In the genomic region with DNA sequence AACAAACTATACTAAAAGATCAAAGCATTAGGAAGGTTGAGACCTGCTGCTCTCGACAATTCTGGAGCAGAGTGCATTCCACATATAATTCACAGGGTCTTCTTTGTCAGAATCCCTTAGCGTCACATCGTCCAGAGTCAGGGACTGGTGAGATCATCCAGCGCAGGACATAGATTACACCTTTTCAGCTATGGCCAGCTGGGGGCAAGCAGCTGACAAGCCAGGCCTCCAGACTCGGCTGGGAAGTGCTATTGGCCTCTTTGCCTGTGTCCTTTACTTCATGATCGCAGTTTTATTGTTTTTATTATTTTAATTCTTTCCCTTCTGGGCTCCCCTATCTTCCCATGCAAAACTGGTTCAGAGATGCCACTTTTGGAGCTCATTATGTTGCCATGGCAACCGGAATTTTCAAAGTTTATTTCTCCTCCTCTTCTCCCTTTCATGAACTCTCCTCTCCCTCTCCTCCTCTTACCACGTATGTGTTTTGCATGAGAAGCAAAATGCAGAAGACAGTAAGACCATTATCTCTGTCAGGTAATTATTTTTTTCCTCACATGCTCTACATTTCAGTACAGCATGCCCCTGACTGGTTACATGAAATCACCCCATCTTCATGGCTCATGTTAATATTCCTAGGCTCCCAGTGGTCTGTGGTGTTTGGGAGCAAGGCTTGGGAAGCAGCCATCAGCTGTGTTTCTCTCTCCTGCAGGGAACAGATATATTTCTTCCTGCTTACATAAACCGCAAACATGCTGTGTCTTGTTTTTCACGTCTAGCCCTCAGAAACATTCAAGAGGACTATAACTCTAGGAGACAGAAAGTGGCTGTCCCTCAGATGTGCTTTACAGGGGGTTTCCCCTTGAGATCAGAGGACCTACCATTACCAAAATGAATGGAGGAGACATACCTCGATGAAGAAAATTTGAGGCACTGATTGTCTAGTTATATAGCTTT, we compare ENCODE assay signal across 17 mouse cellular contexts.
DNase-seq lines count a peak whose midpoint lies in the region; ATAC-seq and TF ChIP-seq lines count a peak whose summit lies in the region.
"Had no signal": no experiment of that assay in that cellular context is flagged by ENCODE, and none has a peak within 500 bp of the region (broad histone marks: within the 10 kb centered on the region; RNA-seq: fewer than 3 reads in every experiment).

No protein-coding gene starts in this region.

- H3K27me3 ChIP-seq in embryonic facial prominence, embryonic 14.5 days (replicated peaks; ENCODE audit: control insufficient read depth, insufficient read depth, low read length), result no peaks in the 10 kb centered on the region
- no peaks in the 10 kb centered on the region for H3K27me3 ChIP-seq in midbrain, postnatal 0 days (ENCODE audit: insufficient read depth, low read length)
- H3K27me3 ChIP-seq: embryonic facial prominence, embryonic 15.5 days; kidney, embryonic 15.5 days had no signal

- no peak overlapping the region for H3K4me2 ChIP-seq in embryonic facial prominence, embryonic 14.5 days (ENCODE audit: low read depth, low read length)
- H3K4me2 ChIP-seq in midbrain, postnatal 0 days (ENCODE audit: low read depth, low read length, poor library complexity, severe bottlenecking), result no peak overlapping the region
- H3K4me2 ChIP-seq: embryonic facial prominence, embryonic 15.5 days; heart, embryonic 11.5 days; kidney, embryonic 15.5 days had no signal

- no peaks in the 10 kb centered on the region for H3K9me3 ChIP-seq in embryonic facial prominence, embryonic 14.5 days (ENCODE audit: control insufficient read depth, low read length)
- H3K9me3 ChIP-seq in midbrain, postnatal 0 days (ENCODE audit: low read length), result no peaks in the 10 kb centered on the region
- H3K9me3 ChIP-seq: embryonic facial prominence, embryonic 15.5 days; kidney, embryonic 15.5 days had no signal

- no peak overlapping the region for H3K4me3 ChIP-seq in embryonic facial prominence, embryonic 14.5 days (ENCODE audit: low read depth, low read length)
- no peak overlapping the region for H3K4me3 ChIP-seq in midbrain, postnatal 0 days (ENCODE audit: low read depth, low read length)
- H3K4me3 ChIP-seq: embryonic facial prominence, embryonic 15.5 days; kidney, embryonic 15.5 days had no signal

- 50% methylated on average over 11 of the region's 11 CpGs for WGBS in embryonic facial prominence, embryonic 14.5 days
- 46% methylated on average over 11 of the region's 11 CpGs for WGBS in midbrain, postnatal 0 days

- no peak overlapping the region for H3K27ac ChIP-seq in embryonic facial prominence, embryonic 14.5 days (replicated peaks; ENCODE audit: low read depth, low read length)
- peak overlapping the region; percentile 63; the same call in 1 of the 2 replicates for H3K27ac ChIP-seq in midbrain, postnatal 0 days (ENCODE audit: low read depth, low read length)
- H3K27ac ChIP-seq: embryonic facial prominence, embryonic 15.5 days; kidney, embryonic 15.5 days; liver, embryonic 14.5 days had no signal

- no peak overlapping the region for H3K9ac ChIP-seq in embryonic facial prominence, embryonic 14.5 days (ENCODE audit: low read depth, low read length)
- H3K9ac ChIP-seq in midbrain, postnatal 0 days (replicated peaks; ENCODE audit: low read length, poor library complexity, severe bottlenecking), result no peak overlapping the region
- H3K9ac ChIP-seq: embryonic facial prominence, embryonic 15.5 days; kidney, embryonic 15.5 days; liver, embryonic 14.5 days had no signal

- DNase-seq in layer of hippocampus, adult 11-12 months (ENCODE audit: low spot score), result peak; percentile 61
- no peak for DNase-seq in layer of hippocampus, postnatal 25 days (ENCODE audit: extremely low spot score in 1 of 2, low spot score in 1 of 2)
- DNase-seq in brain, embryonic 14.5 days (ENCODE audit: low read depth), result peak; percentile 52
- DNase-seq in embryonic facial prominence, embryonic 14.5 days (ENCODE audit: low spot score), result peak; percentile 7
- DNase-seq in midbrain, postnatal 0 days (ENCODE audit: low spot score), result peak; percentile 60
- no peak for DNase-seq in gastrocnemius, adult 8-10 months (ENCODE audit: low spot score in 2 of 2)
- DNase-seq in cerebellum, adult 9-10 months, result no peak
- DNase-seq: adrenal gland, adult 2 months; cerebellum, adult 11-12 months; gastrocnemius, postnatal 10 days; lung, postnatal 4 days had no signal

- no peak for ATAC-seq in embryonic facial prominence, embryonic 14.5 days (ENCODE audit: low read depth)
- ATAC-seq in midbrain, postnatal 0 days (ENCODE audit: low FRiP score), result no peak
- no peak for ATAC-seq in megakaryocyte progenitor cell, adult 5-6 weeks (replicated peaks; ENCODE audit: poor library complexity)
- ATAC-seq: Patski had no signal

- H3K4me1 ChIP-seq in embryonic facial prominence, embryonic 14.5 days (ENCODE audit: control insufficient read depth, insufficient read depth, low read length), result peaks cover 8% of the 10 kb centered on the region; the same call in 1 of the 2 replicates
- peaks cover 18% of the 10 kb centered on the region; the same call in 1 of the 2 replicates for H3K4me1 ChIP-seq in midbrain, postnatal 0 days (ENCODE audit: insufficient read depth, low read length)
- H3K4me1 ChIP-seq: kidney, embryonic 15.5 days had no signal

- no peaks in the 10 kb centered on the region for H3K36me3 ChIP-seq in embryonic facial prominence, embryonic 14.5 days (ENCODE audit: control insufficient read depth, insufficient read depth, low read length)
- H3K36me3 ChIP-seq in midbrain, postnatal 0 days (ENCODE audit: insufficient read depth, low read length), result no peaks in the 10 kb centered on the region
- H3K36me3 ChIP-seq: embryonic facial prominence, embryonic 15.5 days; kidney, embryonic 15.5 days had no signal

- no peak for TF ChIP-seq CTCF in brain, embryonic 14.5 days (IDR thresholded peaks at IDR 0.05; ENCODE audit: borderline replicate concordance, extremely low read depth, insufficient read depth, insufficient read length)
- TF ChIP-seq CTCF in midbrain, postnatal 0 days (IDR thresholded peaks at IDR 0.05), result no peak

- TF ChIP-seq POLR2A in brain, embryonic 14.5 days (IDR thresholded peaks at IDR 0.05; ENCODE audit: borderline replicate concordance, extremely low read depth, insufficient read depth, insufficient read length, poor library complexity, severe bottlenecking), result no peak

Comparison
In these comparisons a context has a peak if more than half of its experiments do, and no peak if none do; other contexts are left out.
1. DNase-seq: peak in layer of hippocampus, adult 11-12 months (single experiment), brain, embryonic 14.5 days (single experiment), embryonic facial prominence, embryonic 14.5 days (single experiment) and midbrain, postnatal 0 days (single experiment); none in layer of hippocampus, postnatal 25 days (0 of 2), gastrocnemius, adult 8-10 months (0 of 2) and cerebellum, adult 9-10 months (single experiment).